Mouse (Mus musculus) layer of hippocampus, adult 8-10 months (tissue): Measurements from ENCODE around the gene Slc26a10. TPM values are rescaled to one million over a fixed set of nuclear protein-coding genes. Genes with fewer than 3 reads are reported as not detected.
"Not testable (repeated sequence)": the region's sequence is repeated elsewhere in the genome, so short reads cannot be mapped to it uniquely, and the experiment has no call there.

Experiments used
- DNase-seq, 2 experiments: peaks; one replicate each; pipeline ENCODE4 v3.0.0; 2022; ENCODE audit warnings: low spot score in 2 of 2
- total RNA-seq, 4 experiments: library from RNA; stranded (reverse); gene quantifications; 2 replicates each; pipeline ENCODE4 v1.2.4; 2022

Gene Slc26a10
- total RNA-seq, 4 experiments from 2014 or later = 12.2 to 17.5 (median 14.4) TPM

DNA sequence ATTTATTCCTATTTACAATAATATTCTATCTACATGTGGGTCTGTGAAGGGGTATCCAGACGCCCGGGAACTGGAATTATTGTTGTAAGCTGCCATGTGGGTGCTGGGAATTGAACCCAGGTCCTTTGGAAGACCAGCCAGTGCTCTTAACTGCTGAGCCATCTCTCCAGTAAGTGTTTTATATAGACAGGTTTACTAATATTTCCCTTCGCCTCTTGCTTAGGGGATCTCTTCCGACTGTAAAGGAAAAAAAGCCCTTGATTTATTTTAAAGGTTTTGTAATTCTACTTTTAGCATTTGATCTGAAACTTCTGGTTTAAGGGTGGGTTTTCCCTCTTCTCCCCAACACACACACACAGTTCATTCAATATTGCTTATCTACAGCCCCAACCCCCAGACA lies 16.3 kb downstream of the Slc26a10 start:
- no peak for DNase-seq

DNA sequence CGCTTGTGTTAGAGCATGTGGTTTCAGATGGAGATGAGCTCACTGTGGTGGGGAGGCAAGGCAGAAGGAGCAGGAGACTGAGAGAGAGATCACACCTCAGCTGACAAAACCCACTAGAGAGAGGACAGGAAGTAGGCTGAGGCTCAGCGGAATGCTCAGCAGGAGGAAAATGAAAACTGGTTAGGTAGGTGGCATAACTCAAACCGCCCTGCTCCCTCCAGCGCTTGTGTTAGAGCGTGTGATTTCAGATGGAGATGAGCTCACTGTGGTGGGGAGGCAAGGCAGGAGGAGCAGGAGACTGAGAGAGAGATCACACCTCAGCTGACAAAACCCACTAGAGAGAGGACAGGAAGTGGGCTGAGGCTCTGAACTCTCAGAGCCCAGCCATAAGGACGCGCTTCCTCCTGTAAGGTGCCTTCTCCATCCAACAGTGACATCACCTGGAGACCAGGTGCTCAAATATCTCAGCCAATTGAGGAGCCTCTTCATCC lies 17.6 kb downstream of the Slc26a10 start:
- DNase-seq = not testable (repeated sequence)

DNA sequence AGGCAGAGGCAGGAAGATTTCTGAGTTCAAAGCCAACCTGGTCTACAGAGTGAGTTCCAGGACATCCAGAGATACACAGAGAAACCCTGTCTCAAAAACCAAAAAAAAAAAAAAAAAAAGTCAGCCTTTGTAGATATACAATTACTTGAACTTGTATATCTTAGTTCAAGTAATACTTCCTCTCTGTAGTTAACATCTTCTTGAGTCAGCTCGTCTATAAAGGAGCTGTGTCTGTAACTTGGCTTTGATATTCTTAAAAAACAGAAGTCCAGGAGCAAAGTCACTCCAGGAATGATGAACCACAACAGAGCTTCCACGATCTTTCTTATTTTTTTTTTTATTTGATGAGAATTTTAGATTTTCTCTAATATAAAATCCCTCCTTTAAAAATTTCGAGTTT lies 19.7 kb downstream of the Slc26a10 start:
- no peak for DNase-seq

DNA sequence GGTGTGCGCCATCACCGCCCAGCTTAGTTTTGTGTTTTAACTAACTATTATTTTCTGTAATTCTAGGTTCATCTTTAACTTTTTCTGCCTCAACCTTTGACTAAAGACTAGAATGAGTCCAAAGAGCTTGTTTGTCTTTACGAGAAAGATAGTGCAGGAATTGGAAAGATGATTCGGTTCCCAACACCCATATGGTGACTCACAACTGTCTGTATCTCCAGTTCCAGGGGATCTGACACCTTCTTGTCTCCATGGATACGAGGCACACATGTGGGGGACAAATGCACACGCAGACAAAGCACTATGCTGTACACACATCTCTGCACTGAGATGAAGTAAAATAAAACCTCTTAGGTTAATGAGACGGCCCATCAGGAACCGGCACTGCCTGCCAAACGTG lies 20.4 kb downstream of the Slc26a10 start:
- peak in 1 of 2 experiments; percentile 36 for DNase-seq

DNA sequence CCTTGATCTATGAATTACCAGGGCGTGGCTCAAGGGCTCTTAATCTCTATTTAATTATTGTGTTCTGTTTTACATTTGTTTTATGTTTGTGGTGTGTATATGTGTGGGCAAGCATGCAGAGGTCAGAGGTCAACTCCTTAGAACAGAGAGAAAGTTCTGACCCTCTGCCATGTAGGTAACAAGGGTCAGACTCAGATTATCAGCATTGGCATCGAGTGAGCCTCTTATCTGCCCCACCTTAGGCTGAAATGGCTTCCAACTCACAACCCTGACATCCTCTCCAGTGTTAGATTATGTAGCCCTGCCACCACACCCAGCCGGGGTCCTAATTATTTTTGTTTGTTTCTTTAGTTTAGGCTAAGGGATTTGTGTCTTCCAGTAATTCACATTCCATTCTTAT lies 22.0 kb downstream of the Slc26a10 start:
- no peak for DNase-seq

DNA sequence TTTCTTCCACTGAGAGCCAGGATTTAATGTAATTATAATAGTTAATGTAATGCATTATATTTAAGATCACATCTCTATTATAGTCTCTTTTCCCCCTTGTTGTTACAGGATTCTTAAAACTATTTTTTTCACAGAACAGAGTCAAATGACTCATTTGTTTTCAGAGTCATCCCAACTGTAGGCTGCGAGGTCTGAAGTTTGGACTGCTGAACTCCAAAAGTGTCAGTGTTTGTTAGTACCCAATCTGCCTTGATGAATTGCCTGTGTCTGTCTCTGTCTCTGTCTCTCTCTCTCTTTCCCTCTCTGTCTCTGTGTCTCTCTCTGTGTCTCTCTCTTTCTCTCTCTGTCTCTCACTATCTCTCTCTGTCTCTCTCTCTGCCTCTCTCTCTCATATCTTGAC lies 23.9 kb downstream of the Slc26a10 start:
- DNase-seq = no peak

DNA sequence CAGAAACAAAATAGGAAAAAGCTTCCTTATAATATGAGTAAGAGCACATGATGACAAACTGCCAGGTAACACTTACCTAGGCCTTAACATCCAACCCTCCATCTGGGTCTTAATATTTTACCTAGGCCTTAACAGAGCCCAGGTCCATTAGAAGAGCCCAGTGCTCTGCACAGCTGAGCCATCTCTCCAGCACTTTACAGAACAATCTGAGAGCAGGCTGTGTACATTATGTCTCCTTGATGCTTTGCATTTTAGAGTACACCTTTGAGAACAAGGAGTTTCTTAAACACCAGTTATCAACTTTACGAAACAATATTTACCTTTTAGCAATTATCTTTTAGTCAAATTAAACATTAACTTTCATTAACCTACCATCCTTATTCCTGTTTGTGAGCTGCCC lies 24.4 kb downstream of the Slc26a10 start:
- no peak for DNase-seq

DNA sequence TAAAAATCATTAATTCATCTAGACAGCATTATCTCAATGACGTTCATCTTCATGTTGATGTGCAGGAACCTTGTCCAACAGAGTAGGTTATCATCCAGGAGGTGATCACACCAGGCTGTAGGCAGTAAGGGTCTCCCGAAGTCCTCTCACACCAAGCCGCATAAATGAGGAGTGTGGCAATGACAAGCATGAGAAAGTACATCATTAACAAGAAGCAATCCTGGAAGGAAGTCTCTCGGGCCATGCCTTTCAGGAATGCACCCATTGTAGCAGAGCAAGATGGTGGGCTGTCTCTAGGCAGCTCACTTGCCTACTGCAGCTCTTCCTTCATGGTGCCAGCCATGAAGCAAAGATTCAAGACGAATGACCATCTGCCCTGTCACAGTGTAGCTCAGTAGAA lies 25.8 kb downstream of the Slc26a10 start:
- DNase-seq = no peak

DNA sequence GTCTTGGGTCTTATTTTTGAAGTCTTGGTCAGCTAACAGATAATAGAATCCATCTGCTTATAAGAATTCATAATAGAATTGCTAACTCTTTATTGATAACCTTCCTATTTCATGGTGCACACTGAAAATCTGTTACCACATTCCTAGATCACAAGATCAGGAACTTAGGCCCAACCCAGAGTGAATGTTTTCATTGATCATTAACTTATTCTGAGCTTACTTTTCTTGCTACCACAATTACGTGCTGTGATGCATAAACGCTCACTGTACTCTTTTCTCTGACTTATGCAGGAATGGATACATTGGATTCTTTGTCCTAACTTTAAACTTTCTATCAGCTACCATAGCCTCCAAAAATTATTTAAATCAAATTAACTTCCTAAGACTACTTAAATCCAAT lies 26.2 kb downstream of the Slc26a10 start:
- DNase-seq = no peak

DNA sequence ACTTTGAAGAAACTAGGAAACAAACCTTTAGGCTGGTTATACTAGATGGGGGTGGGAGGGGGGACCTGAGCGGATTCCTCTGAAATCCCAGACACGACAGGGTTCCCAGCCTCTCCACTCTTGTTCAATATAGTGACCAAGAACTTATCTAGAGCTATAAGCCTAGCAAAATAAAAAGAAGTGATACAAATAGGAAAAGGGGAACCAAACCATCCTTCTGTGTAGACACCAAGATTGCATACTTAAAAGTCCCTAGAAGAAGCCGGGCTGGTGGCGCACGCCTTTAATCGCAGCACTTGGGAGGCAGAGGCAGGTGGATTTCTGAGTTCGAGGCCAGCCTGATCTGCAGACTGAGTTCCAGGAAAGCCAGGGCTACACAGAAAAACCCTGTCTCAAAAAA lies 27.1 kb downstream of the Slc26a10 start:
- DNase-seq = no peak

DNA sequence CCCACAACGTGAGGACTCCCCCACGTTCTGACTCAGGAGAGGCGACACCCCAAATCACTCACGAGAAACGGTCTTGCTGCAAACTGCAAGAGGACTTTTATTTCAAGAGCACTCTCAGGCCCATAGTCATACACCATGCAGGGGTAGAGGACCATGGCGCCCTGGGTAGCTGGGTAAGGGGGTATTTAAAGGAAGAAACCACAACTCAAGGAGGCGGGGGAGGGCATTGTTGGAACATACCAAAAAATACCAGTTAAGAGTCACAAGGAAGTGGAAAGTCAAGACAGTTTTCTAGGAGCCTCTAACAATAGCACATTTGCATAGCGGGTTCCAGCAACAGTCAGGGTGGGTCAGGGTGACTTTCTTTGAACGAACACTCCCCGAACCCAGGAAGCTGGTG lies 27.9 kb downstream of the Slc26a10 start:
- not testable (repeated sequence) for DNase-seq

DNA sequence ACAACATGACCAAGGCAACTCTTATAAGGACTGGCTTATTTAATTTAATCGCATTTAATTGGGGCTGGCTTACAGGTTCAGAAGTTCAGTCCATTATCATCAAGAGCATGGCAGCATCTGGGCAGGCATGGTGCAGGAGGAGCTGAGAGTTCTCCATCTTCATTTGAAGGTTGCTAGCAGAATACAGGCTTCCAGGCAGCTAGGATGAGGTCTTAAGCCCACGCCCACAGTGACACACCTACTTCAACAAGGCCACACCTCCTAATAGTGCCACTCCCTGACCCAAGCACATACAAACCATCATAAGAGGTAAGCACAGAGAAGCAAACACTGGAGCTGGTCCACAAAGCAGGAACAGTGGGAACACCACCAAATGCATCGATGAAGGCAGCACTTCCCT lies 29.2 kb downstream of the Slc26a10 start:
- not testable (repeated sequence) for DNase-seq

DNA sequence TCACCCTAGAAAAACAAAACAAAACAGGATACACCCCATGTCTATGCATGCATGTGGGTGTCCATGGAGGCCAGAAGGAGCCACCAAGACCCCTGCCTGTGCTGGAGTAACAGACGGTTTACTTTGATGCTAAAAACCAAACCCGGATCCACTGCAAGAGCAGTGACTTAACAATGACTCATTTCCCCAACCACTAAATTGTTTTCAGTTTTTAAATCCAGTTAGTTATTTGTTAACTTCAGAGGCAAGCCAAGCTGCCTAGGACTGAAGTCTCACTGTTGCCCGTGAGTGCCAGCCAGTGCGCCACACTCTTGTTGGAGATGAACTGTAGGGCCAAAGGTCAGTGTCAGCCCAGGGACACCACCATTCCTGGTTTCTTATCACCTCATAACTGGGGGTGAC lies 30.0 kb downstream of the Slc26a10 start:
- DNase-seq = no peak

DNA sequence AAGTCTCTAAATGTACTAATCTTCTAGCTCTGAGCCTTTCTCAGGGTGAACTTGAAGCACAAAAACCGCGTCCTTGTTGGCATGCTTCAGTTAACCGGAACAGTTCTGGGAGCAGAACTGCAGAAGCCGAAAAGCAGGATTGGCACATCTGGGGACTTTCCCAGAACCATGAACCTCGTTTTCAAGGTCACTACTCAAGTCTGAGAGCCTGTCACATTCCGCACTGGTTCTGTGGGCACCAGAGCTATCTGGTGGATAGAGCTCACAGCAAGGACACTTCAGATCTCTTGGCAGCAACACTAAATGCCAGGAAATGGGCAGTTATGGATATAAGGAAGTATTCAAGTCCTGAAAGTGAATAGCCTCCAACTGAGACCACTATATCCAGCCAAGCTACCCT lies 33.3 kb downstream of the Slc26a10 start:
- no peak for DNase-seq

DNA sequence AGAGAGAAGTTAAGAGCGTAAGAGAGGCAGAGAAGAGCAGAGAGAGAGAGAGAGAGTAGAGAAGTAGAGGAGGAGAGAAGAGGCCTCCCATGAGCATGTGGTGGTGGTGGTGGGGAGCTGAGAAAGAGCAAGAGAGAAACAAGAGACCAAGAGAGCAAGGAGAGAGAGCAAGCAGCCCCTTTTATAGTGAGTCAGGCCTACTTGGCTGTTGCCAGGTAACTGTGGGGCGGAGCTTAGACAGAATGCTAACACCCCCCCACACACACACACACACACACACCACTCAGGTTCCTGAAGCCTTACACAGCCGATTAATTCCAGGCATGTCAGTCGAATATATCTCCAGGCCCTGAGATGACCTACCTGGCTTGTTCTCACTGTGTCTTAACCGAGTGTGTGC lies 35.1 kb downstream of the Slc26a10 start:
- no peak for DNase-seq

DNA sequence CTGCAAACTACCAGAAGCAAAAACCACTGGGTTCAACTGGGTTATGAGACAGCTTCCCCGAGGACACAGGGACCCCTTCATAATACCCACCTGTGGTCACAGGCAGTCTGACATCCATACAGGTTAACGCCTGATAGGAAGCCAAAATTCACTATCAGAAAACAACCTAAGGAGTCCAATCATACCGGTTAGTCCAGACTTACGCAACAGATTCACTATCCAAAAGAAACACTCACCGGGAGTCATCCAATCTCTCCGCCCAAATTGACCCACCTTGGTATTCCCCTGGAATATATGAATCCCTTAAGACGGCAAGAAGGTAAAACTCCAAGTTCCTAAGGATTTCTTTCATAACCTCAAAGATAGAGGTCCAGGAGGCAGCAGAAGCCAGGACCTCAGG lies 35.9 kb downstream of the Slc26a10 start:
- DNase-seq = no peak

DNA sequence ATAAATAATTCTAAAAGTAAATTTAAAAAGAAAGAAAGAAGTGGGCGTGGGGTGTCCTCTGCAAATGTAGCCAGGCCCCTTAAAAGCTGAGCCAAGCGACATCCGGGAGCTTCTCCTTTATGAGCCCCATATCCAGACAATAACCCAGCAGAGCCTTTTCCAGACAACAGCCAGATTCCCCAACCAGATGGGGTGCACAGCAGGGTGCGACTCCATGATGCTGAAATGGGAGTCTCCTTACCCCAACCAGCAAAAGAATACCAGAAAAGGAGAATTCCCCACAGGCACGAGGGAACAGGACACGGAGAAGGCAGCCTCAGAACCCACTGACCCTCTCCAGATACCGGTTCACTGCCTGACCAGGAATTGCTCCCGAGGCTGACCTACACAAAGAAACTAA lies 37.2 kb downstream of the Slc26a10 start:
- no peak for DNase-seq

DNA sequence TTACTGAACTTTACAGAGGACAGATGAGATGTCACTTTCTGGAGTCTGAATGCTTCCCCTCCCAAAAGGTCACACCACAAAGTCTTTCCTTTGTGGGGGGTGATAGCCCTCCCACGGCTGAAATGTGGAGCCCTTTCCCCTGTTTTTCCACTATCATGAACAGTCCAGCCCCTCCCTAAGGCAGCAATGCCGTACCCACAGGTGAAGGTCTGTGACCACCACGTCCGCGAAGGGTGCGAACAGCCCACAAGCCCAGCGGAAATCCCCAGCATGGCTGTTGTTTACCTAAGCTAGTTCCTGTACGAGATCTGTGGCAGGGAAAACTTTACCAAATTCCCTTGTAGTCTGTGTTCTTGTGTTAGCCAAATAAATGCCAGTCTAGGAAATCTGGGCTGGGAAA lies 38.9 kb downstream of the Slc26a10 start:
- no peak for DNase-seq

DNA sequence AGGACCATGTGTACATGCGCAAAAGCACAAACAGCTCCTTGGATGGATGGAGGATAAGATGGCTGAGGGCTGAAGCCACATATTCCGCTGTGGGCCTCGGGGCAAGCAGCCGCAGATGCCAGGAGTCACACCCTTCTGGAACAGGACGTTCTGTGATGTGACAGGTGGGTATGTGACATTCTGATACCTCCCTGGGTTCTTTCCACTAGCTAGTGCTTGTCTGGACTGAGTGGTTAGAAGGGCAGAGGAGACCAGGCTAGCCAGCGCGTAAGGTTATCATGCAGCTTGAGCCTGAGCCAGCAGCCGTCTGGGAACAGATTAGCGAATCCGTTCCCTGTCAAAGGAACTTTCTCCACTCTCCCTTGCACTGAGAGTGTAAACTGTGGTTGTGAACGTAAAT lies 39.5 kb downstream of the Slc26a10 start:
- DNase-seq = no peak

DNA sequence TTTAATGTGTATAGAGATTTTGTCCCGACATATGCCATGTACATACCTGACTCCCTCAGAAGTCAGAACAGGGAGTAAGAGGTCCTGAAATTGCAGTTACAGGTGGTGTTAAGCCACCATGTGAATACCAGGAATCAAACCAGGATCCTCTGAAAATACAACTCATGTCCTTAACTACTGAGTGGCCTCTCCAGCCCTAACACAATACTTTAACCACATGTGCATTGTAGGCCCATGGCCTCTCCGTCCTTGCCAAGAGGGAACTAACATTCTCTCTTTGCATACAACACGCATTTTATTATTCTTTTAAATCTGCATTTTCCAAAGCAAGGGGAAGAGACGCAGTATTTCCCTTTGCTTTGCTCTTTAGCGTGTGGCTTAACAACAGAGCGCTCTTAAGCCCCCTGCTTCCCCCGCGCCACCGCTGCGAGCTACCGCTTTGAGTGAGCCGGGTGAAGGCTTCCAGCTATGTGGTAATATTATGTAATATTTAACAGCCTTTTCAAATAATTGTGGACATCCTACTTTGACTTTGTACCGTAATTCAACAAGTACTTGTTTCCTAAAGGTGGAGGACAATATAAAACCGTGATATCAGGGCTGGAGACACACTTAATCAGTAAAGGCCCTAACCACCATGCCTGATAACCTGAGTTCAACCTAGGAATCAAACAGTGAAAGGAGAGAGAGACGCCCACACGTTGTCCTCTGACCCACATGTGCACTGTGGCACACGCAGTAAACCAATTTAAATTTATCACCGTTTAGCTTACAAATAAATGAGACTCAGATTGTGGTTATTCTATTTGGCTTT lies 41.9 kb downstream of the Slc26a10 start:
- DNase-seq = no peak

DNA sequence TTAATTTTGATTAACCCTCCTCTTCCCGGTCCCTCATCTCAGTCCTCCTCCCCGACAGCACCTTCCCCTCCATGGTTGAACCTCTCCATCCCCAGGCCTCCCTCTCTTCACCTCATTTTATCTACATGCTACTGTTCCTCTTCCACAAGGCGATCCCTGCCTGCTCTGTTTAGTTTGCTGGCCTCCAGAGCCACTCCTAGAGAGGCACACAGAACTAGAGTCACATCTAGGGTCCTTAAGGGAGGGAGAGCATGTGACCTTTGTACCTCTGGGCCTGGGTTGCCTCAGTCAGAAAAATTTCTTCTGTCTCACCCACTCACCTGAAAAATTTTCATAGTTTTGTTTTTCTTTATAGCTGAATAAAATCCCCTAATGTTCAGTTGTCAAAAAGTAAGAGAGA lies 42.5 kb downstream of the Slc26a10 start:
- no peak for DNase-seq

DNA sequence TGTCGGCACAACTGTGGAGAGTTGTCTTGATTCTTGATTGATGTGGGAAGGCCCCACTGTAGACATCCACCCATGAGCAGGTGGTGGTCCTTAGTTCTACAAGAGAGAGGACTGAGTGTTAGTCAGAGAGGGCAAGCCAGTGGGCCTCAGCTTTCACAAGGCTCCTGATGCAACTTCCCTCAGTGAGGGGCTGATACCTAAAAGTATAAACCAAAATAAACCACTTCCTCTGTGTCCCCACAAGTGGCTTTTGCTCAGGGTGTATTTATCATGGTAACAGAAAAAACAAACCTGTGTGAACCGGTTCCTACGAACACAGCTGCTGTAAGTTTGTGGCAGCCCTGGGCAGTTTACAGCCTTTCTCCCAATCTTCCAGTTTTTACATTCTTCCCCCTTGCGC lies 43.9 kb downstream of the Slc26a10 start:
- no peak for DNase-seq

DNA sequence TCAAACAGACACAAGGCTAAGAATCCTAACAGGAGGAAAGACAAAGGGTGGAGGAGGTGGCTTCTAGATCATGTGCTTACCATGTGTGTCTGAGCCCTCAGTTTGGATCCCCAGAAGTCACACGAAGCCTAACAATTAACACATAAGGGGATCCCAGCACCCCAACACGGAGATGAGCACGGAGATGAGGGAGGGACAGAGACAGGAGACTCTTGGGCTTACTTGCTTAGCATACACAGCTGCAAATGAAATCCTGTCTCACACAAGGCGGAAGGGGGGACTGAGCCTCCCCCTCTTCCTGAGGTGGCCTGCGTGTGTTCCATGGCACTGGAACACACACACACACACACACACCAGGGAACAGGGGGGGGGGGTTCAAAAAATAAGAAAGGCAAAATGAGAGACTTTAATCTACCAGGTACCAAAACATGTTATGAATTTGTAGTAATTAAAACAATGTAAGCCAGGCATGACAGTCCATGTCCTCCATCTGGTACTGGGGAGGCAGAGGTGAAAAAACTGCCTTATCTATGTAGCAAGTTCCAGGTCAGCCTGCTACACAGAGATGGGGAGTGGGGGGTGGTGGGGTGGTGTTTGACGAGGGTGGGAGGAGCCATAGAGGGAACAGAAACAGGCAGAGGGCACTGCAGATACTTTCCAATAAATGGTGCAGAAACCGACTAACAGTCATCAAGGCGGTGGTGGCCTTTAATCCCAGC lies 45.2 kb downstream of the Slc26a10 start:
- DNase-seq = no peak
